Mouse (Mus musculus) midbrain, embryonic 11.5 days (tissue): ENCODE results near the gene Mrps21. TPM values are rescaled to one million over a fixed set of nuclear protein-coding genes. Genes with fewer than 3 reads are reported as not detected.
"Not testable (repeated sequence)": the region's sequence is repeated elsewhere in the genome, so short reads cannot be mapped to it uniquely, and the experiment has no call there.

ENCODE experiments used
- ATAC-seq: fragments of 200-750 bp; cut with Nextera tagmentation; 2 replicates; pipeline ENCODE4 v1.8.0; 2017; ENCODE audit warnings: moderate TSS enrichment, moderate library complexity; ENCODE audit not compliant: low FRiP score
- DNase-seq: peaks from one replicate; pipeline ENCODE4 v3.0.0; 2015; ENCODE audit warnings: low spot score; ENCODE audit errors: missing footprints
- H3K27ac ChIP-seq: fragments of 300-500 bp; sonication (generic); 2 replicates; pipeline ENCODE4 v1.5.1; 2014; ENCODE audit warnings: low read depth, low read length
- H3K27me3 ChIP-seq: fragments of 300-500 bp; sonication (generic); 2 replicates; pipeline ENCODE4 v1.6.1; 2014; ENCODE audit warnings: mild to moderate bottlenecking, low read length, moderate library complexity, mixed read lengths; ENCODE audit not compliant: control insufficient read depth, insufficient read depth
- H3K36me3 ChIP-seq: fragments of 300-500 bp; sonication (generic); 2 replicates; pipeline ENCODE4 v1.6.1; 2014; ENCODE audit warnings: mild to moderate bottlenecking, low read length, moderate library complexity, mixed read lengths; ENCODE audit not compliant: control insufficient read depth, insufficient read depth
- H3K4me1 ChIP-seq: fragments of 300-500 bp; sonication (generic); 2 replicates; pipeline ENCODE4 v1.6.1; 2014; ENCODE audit warnings: low read length; ENCODE audit not compliant: control insufficient read depth, insufficient read depth
- H3K4me2 ChIP-seq: fragments of 300-500 bp; sonication (generic); 2 replicates; pipeline ENCODE4 v1.6.1; 2014; ENCODE audit warnings: mild to moderate bottlenecking, moderate library complexity
- H3K4me3 ChIP-seq: fragments of 300-500 bp; sonication (generic); 2 replicates; pipeline ENCODE4 v1.5.1; 2014; ENCODE audit warnings: low read depth, low read length
- H3K9ac ChIP-seq: fragments of 300-500 bp; sonication (generic); 2 replicates; pipeline ENCODE4 v1.6.1; 2014; ENCODE audit warnings: low read length
- H3K9me3 ChIP-seq: fragments of 300-500 bp; sonication (generic); 2 replicates; pipeline ENCODE4 v1.6.1; 2016; ENCODE audit warnings: low read length; ENCODE audit not compliant: control insufficient read depth
- WGBS: fragments of 180-500 bp; shearing (Covaris S2); extraction: QIAGEN DNeasy Blood & Tissue Kit; methylation state at CpG from one replicate; pipeline ENCODE4 v1.1.7; 2014; 5-methylcytosine and 5-hydroxymethylcytosine counted together
- polyA plus RNA-seq: library from polyadenylated mRNA; unstranded; fragments of >200 nt; fragmentation: Nextera tagmentation; extraction: Ambion mirVana; gene quantifications from 2 replicates; pipeline ENCODE4 v1.2.1, GENCODE M21; 2014

Mrps21 gene
- polyA plus RNA-seq, 1 experiment from 2014 or later: 343 TPM

DNA sequence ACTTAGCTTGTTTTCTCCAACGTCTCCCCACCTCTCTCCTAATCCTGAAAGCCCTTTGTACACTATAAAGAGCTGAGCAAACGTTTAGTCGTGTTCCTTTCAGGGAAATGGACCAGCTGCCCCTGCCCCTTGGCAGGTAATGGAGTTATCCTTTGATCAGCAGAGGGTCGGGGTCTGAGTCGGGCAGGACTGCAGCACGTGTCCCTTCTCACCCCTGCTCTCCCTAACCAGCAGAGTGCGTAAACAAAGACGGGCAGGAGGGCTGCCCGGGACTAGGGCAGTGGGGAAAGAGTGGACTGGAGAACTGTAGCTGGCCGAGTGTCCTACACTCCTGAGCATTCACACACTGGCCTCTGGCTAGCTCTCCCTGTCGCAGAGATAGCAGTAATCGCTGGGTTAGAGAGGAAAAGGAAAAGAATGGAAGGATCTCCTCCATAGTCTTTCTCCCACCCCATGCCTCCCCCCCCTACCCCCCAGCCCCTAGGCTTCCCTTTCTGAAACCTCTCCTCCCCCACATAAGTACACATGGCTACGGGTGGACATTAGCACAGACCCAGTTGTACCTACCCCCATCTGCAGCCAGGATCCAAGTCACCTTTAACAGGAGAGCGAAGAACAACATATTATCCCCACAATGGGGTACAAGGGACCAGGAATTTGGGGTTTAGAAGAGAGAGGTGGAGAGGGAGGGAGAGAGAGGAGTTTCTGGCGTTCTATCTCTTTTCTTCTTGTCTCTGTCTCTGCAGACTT is 32.6 kb upstream of the Mrps21 start:
- 0% methylated on average over 15 of the region's 15 CpGs for WGBS
- peak; percentile 90 for DNase-seq
- Histone ChIP-seq H3K4me3 (peak overlapping the region; percentile 28), H3K9ac (peak overlapping the region; percentile 62), H3K27ac (no peak overlapping the region; the same call in 1 of the 2 replicates), H3K27me3 (peaks cover 2% of the 10 kb centered on the region; the same call in 1 of the 2 replicates), H3K36me3 (no peaks in the 10 kb centered on the region), H3K9me3 (no peaks in the 10 kb centered on the region), H3K4me2 (peak overlapping the region; percentile 56), H3K4me1 (peaks cover 28% of the 10 kb centered on the region)
- ATAC-seq: peak; percentile 53; the same call in 1 of the 2 replicates

DNA sequence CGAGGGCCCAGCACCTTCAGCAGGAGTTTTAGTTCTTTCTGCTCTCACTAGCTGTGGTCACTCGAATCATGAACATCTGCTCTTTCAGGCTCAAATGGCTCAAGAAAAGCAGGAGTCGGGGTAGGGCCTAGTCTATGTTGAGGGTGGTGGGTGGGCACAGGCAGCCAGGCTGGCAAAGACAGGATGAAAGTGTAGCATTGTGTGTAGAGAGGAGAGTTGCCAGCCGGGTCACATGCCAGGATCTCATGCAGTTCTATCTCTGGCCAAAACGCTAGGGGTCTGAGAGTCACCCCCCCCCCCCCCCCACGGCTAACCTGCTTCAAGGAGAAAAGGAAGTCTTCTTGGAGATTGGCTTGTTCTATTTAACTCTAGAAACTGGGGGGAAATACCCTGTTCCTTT is 31.3 kb upstream of the Mrps21 start:
- Histone ChIP-seq H3K4me3 (0 out of 2 replicates have a peak overlapping the region, but pooled peaks have one; percentile 3), H3K4me1 (peaks cover 28% of the 10 kb centered on the region), H3K36me3 (no peaks in the 10 kb centered on the region), H3K27ac (no peak overlapping the region), H3K9ac (peak overlapping the region; percentile 47), H3K27me3 (peaks cover 2% of the 10 kb centered on the region; the same call in 1 of the 2 replicates), H3K9me3 (no peaks in the 10 kb centered on the region), H3K4me2 (peak overlapping the region; percentile 56; the same call in 1 of the 2 replicates)
- 36% methylated on average over 6 of the region's 6 CpGs for WGBS
- ATAC-seq (no peak), DNase-seq (no peak)

DNA sequence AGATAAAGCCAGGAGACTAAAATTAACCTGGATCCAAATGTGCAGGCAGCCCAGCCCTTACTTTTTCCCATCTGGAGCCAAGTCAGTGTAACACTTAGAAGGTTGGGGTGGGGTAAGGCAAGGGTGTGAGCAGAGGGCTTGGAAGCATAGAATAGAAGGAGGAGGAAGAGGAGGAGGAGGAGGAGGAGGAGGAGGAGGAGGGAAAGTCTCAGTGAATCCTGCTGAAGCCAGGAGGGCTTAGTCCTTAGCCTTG is 31.0 kb upstream of the Mrps21 start:
- Histone ChIP-seq H3K9ac (peak overlapping the region; percentile 47), H3K27ac (no peak overlapping the region), H3K4me2 (no peak overlapping the region), H3K36me3 (no peaks in the 10 kb centered on the region), H3K27me3 (no peaks in the 10 kb centered on the region; the same call in 1 of the 2 replicates), H3K9me3 (no peaks in the 10 kb centered on the region), H3K4me3 (no peak overlapping the region), H3K4me1 (peaks cover 28% of the 10 kb centered on the region)
- DNase-seq (no peak), ATAC-seq (no peak)

DNA sequence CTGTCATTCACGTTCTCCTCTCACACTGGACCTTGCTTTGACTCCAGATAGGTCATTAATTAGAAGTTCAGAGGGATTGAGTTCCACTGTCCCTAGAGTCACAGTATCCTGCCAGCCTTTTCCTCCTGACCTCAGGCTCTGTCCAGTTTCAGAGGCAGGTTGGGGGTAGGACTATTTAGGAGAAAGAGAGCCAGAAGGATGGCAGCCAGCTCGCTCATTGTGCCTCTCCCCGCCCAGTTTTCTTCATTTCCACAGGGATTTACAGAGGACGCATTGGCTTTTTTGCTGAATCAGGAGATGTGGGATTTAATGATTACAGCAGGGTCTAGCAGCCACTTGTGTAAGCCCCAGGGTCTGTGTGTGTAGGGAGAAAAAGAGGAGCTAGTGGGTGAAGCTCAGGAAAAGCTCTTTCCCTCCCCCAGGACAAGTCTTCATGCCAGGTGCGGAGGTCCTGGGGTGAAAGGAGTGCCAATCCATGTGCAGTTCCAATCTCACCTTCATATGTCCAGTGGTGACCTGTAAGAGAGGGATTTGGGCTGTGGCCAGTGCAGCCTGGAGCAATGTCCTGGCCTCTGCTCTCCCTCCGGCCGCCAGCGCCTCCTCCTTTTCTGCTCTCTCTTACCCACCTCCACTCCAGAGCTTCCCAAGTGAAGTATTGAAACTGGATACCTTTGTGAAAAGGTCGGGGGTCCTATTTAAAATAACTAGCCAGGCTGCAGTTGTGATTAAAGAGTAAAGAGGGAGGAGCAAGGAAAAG is 30.5 kb upstream of the Mrps21 start:
- H3K4me3 ChIP-seq: no peak overlapping the region
- H3K4me2 ChIP-seq: no peak overlapping the region
- peaks cover 26% of the 10 kb centered on the region for H3K4me1 ChIP-seq
- no peaks in the 10 kb centered on the region for H3K9me3 ChIP-seq
- H3K27me3 ChIP-seq: no peaks in the 10 kb centered on the region
- DNase-seq (no peak), ATAC-seq (no peak)
- H3K9ac ChIP-seq: no peak overlapping the region; the same call in 1 of the 2 replicates
- WGBS: 70% methylated on average over 9 of the region's 9 CpGs
- H3K36me3 ChIP-seq: no peaks in the 10 kb centered on the region
- H3K27ac ChIP-seq: no peak overlapping the region

DNA sequence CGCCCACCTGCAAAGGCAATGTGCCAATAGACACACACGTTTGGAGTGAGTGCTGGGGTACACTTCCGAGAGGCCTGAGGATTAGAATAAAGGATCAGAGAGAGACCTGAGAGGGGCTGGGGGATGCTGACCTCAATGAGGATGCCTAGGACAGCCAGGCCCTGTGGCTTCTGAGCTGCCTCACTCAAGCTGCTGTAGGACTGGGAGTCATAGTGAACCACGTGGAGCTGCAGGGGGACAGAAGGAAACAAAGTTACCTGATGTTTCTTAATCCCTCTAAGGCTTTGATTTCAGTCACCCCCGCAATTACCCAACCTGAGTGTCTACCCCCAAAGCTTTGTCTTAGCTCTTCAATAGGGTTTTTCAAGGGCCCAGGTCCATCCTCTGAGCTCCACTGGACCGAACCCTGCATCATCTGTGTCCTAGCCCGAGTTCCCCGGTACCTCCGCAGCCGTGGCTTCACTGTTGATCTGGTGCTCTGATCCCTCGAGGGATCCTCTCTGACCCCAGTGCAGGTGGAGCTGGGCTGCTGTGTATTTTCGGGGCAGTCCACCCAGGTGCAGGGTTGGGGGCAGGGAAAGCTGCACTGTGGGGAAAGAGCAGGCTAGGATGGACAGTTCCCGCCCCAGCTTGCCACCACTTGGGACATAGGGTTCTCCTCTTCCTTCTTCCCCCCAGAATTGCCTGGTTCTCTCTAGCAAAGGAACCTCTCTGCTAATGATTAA is 28.6 kb upstream of the Mrps21 start:
- 75% methylated on average over 13 of the region's 13 CpGs for WGBS

DNA sequence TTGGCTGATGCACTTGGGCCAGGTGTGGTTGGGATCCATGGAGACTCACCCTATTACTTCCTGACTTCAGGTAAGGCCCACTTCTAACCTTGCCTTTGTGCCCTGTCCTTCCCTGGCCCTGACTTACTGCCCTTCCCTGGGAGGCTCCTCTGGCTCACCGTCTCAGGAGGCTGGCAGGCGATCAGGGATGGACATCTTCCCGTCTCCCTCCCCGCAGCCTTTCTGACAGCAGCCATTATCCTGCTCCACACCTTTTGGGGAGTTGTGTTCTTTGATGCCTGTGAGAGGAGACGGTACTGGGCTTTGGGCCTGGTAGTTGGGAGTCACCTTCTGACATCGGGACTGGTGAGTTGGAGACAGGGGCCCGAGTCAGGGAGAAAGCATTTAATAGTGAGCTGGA is 24.2 kb upstream of the Mrps21 start:
- not testable (repeated sequence) for H3K9me3 ChIP-seq, ATAC-seq, H3K27ac ChIP-seq, H3K4me2 ChIP-seq, DNase-seq, H3K4me3 ChIP-seq, H3K9ac ChIP-seq, H3K27me3 ChIP-seq, H3K36me3 ChIP-seq
- 88% methylated on average over 7 of the region's 7 CpGs for WGBS
- H3K4me1 ChIP-seq: peaks cover 12% of the 10 kb centered on the region

More for the DNA sequence above, 28.6 kb upstream of the Mrps21 start:
- no peaks in the 10 kb centered on the region for H3K9me3 ChIP-seq
- no peak overlapping the region for H3K9ac ChIP-seq
- H3K4me1 ChIP-seq: peaks cover 20% of the 10 kb centered on the region
- no peak overlapping the region for H3K4me2 ChIP-seq
- DNase-seq: no peak
- H3K36me3 ChIP-seq: no peaks in the 10 kb centered on the region
- no peak overlapping the region for H3K27ac ChIP-seq
- H3K27me3 ChIP-seq: no peaks in the 10 kb centered on the region
- no peak for ATAC-seq
- H3K4me3 ChIP-seq: no peak overlapping the region

DNA sequence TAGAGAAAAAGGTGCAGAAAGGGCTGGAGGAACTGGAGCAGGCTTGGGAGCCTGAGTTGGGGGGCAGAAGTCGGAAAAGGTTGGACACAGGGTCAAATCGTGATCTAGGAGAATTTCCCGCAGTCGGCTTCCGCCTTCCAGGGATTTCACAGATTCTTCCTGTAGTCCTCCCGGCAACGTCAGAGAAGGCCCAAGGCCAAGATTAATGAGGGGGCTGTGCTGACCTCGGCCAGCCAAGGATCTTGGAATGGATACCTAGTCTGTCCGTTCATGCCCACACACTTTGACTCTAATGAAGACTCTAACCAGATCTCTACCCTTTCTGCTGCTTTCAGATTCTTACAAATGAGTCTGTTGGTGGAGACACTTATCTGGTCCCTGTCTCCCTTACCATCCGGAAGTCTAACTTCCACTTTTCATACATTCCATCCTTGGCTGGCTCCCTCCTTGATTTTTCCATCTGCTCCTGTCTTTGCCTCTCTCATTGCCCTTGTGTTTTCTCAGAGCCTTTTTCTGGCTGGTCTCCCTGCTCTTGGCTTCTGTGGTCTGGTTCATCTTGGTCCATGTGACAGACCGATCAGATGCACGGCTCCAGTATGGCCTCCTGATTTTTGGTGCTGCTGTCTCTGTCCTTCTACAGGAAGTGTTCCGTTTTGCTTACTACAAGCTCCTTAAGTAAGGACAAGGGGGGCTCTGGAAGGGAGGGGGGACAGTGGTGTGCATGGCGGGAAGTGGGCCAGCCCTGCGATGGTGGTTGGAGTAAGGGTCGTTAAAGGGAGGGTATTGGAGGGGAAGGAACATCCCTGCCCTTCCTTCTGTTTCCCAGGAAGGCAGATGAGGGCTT is 23.2 kb upstream of the Mrps21 start:
- DNase-seq (peak; percentile 90), ATAC-seq (no peak)
- Histone ChIP-seq H3K36me3 (no peaks in the 10 kb centered on the region), H3K27ac (no peak overlapping the region), H3K4me1 (peaks cover 12% of the 10 kb centered on the region), H3K9ac (peak overlapping the region; percentile 82), H3K4me3 (peak overlapping the region; percentile 68), H3K9me3 (no peaks in the 10 kb centered on the region), H3K4me2 (peak overlapping the region; percentile 91), H3K27me3 (no peaks in the 10 kb centered on the region)
- WGBS: 23% methylated on average over 16 of the region's 16 CpGs

DNA sequence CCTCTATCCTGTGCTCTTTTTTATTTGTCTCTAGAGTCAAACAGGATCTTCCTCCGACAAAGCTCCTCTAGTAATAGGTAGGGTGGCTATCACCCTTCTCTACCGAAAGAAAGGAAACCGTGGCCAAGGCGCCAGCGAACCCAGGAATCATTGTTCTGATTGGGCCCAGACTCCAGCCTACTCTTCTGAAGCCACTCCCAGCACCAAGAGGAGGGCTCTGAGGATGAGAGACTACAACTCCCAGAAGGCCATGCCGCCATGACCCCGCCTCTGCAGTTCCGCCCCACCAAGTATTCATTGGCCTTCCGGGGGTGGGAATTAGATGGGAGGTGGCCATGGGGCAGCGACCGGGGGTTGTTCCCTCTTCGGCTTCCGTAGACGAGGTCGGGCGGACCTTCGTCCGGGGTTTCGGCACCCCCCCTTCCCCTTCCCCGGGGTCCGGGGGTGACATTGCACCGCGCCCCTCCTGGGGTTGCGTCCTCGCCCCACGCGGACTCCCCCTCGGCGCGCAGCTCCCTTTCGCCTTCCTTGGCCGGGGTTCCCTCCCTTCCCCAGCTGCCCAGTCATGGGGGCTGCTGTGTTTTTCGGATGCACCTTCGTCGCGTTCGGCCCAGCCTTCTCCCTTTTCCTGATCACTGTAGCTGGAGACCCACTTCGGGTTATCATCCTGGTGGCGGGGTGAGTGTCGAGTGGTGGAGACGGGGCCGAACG is 22.4 kb upstream of the Mrps21 start, which contains the start of gene Aph1a:
Aph1a (plus strand) TSS at position 364 of the 711 bp plus-strand sequence.
- not testable (repeated sequence) for H3K9me3 ChIP-seq, H3K27me3 ChIP-seq, H3K36me3 ChIP-seq
- DNase-seq (peak; percentile 98), ATAC-seq (peak; percentile 99)
- under 1% methylated on average over 24 of the region's 43 CpGs for WGBS
- H3K4me1 ChIP-seq: peaks cover 12% of the 10 kb centered on the region
- H3K4me3 ChIP-seq: peak within 1 kb of the TSS; percentile 68
- peak within 1 kb of the TSS; percentile 91 for H3K4me2 ChIP-seq
- H3K9ac ChIP-seq: peak within 1 kb of the TSS; percentile 82
- peak within 1 kb of the TSS; percentile 21; the same call in 1 of the 2 replicates for H3K27ac ChIP-seq
